Mouse (Mus musculus) forebrain, embryonic 15.5 days (tissue): ENCODE data around the gene Rapgef2. TPM values are rescaled to one million over a fixed set of nuclear protein-coding genes. Genes with fewer than 3 reads are reported as not detected.

Experiments
- ATAC-seq: fragments of 200-750 bp; cut with Nextera tagmentation; replicated peaks from 2 replicates; pipeline ENCODE4 v1.8.0; 2017; ENCODE audit warnings: mild to moderate bottlenecking, moderate TSS enrichment, moderate library complexity
- H3K27ac ChIP-seq: fragments of 300-500 bp; sonication (generic); replicated peaks from 2 replicates; pipeline ENCODE4 v1.5.1; 2015; ENCODE audit warnings: mild to moderate bottlenecking, inconsistent platforms
- H3K27me3 ChIP-seq: fragments of 300-500 bp; sonication (generic); 2 replicates; pipeline ENCODE4 v1.6.1; 2015; ENCODE audit warnings: inconsistent platforms
- H3K36me3 ChIP-seq: fragments of 300-500 bp; sonication (generic); 2 replicates; pipeline ENCODE4 v1.6.1; 2015; ENCODE audit warnings: mild to moderate bottlenecking, inconsistent platforms
- H3K4me1 ChIP-seq: fragments of 300-500 bp; sonication (generic); 2 replicates; pipeline ENCODE4 v1.6.1; 2015; ENCODE audit warnings: inconsistent platforms
- H3K4me2 ChIP-seq: fragments of 300-500 bp; sonication (generic); replicated peaks from 2 replicates; pipeline ENCODE4 v1.6.1; 2015; ENCODE audit warnings: mild to moderate bottlenecking, inconsistent platforms
- H3K4me3 ChIP-seq: fragments of 300-500 bp; sonication (generic); 2 replicates; pipeline ENCODE4 v1.5.1; 2015; ENCODE audit warnings: mild to moderate bottlenecking, inconsistent platforms
- H3K9ac ChIP-seq: fragments of 300-500 bp; sonication (generic); replicated peaks from 2 replicates; pipeline ENCODE4 v1.6.1; 2015; ENCODE audit warnings: mild to moderate bottlenecking, inconsistent platforms
- H3K9me3 ChIP-seq: fragments of 300-500 bp; sonication (generic); 2 replicates; pipeline ENCODE4 v1.6.1; 2016; ENCODE audit warnings: inconsistent platforms
- WGBS: fragments of 180-500 bp; shearing (Covaris S2); methylation state at CpG from one replicate; pipeline ENCODE4 v1.1.7; 2015; ENCODE audit warnings: mixed read lengths; 5-methylcytosine and 5-hydroxymethylcytosine counted together
- polyA plus RNA-seq: library from polyadenylated mRNA; unstranded; fragments of >200 nt; fragmentation: Nextera tagmentation; extraction: Ambion mirVana; gene quantifications from 2 replicates; pipeline ENCODE4 v1.2.1, GENCODE M21; 2015

The Rapgef2 gene
- polyA plus RNA-seq, 1 experiment from 2014 or later = 11.8 TPM

- Histone ChIP-seq H3K9ac (no peak overlapping the region), H3K9me3 (no peaks in the 10 kb centered on the region), H3K4me3 (no peak overlapping the region), H3K4me1 (peaks cover 3% of the 10 kb centered on the region; the same call in 1 of the 2 replicates), H3K36me3 (0 out of 2 replicates have a peak, but pooled peaks cover 6% of the 10 kb centered on the region), H3K27ac (no peak overlapping the region), H3K27me3 (no peaks in the 10 kb centered on the region), H3K4me2 (no peak overlapping the region)
- 70% methylated on average over 2 of the region's 2 CpGs for WGBS
- no peak for ATAC-seq
Observed at GRCm38 (mm10) chr3:79168168-79168827, 118.0 kb downstream of the Rapgef2 start.

DNA sequence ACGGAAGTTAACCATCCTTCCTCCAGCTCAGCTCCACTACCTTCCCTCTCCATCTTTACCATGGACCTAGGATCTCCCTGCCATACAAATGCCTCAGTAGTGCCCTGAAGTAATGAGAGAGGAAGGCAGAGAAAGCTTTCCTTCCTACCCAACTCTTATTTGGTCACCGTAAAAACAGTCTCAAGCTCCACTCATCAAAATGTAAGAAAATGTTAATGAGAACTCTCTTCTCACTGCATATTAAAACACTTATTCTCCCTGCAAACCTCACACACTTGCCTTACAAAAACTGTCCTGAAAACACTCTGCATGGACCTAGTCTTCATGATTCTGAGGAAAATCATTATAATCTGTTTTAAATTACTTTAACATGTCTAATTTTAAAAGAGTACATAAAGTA is 118.7 kb downstream of the Rapgef2 start:
- 67% methylated on average over 2 of the region's 2 CpGs for WGBS
- 0 out of 2 replicates have a peak, but pooled peaks cover 3% of the 10 kb centered on the region for H3K36me3 ChIP-seq
- H3K9me3 ChIP-seq = no peaks in the 10 kb centered on the region
- H3K9ac ChIP-seq = no peak overlapping the region
- H3K4me2 ChIP-seq = no peak overlapping the region
- H3K4me3 ChIP-seq = no peak overlapping the region
- no peaks in the 10 kb centered on the region for H3K27me3 ChIP-seq
- peaks cover 3% of the 10 kb centered on the region; the same call in 1 of the 2 replicates for H3K4me1 ChIP-seq
- ATAC-seq = no peak
- no peak overlapping the region for H3K27ac ChIP-seq

DNA sequence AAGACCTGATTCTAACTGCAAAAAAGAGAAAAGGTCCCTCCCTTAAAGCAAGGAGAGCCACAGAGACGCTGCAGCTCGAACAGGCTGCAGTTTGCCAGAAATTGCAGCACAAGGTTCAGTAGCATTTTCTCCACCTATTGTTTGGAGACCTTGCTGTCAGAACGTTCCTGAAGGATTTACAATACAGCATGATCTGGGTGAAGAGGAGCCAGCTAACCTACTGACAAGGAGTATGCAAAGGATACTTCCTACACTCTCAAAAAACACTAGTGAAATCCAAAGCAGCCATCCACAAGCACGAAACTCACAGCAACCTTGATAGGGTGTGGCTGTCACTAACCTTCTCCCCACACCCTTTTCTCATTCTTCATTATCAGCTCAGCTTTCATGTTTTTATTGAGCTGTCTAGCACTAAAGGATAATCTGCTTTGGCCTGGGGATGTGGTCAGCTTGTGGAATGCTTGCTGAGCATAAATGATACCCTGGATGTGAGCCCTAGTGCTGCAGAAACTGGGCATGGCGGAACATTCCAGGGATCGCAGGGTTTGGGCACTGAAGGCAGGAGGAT is 124.4 kb downstream of the Rapgef2 start:
- WGBS = 39% methylated on average over 6 of the region's 6 CpGs
- peaks cover 18% of the 10 kb centered on the region for H3K4me1 ChIP-seq
- H3K4me2 ChIP-seq = peak overlapping the region; percentile 27
- peak; percentile 9 for ATAC-seq
- no peaks in the 10 kb centered on the region for H3K36me3 ChIP-seq
- no peaks in the 10 kb centered on the region for H3K27me3 ChIP-seq
- H3K9ac ChIP-seq = peak overlapping the region; percentile 1; the same call in 1 of the 2 replicates
- no peaks in the 10 kb centered on the region for H3K9me3 ChIP-seq
- H3K4me3 ChIP-seq = 0 out of 2 replicates have a peak overlapping the region, but pooled peaks have one; percentile 9
- H3K27ac ChIP-seq = peak overlapping the region; percentile 64

DNA sequence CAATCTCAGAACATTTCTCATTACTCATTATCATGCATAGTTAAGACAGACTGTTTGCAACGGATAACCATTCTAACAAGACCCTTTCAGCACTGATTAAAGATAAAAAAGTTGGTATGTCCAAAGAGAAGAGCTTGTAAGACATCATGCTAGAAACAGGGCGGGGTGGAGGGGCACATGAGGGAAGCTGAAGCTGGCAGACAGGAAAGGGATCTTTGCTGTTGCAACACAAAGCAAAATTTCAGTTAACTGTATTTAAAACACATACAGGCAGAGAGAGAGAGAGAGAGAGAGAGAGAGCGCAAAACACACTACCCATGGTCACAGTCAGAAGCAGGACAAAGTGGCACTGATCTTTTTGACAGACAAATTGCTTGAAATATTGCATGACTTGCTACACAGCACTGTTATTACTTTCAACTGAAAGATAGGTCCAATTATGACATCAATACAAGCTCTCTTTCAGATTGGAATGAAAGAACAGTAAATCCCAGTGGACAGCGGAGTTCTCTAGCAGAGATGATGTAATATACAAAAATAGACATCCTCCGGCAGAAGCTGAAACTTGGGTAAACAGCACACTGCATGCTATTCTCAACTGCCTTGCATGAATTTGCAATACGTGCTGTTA is 125.1 kb downstream of the Rapgef2 start:
- no peaks in the 10 kb centered on the region for H3K9me3 ChIP-seq
- H3K27me3 ChIP-seq = no peaks in the 10 kb centered on the region
- no peaks in the 10 kb centered on the region for H3K36me3 ChIP-seq
- H3K4me2 ChIP-seq = peak overlapping the region; percentile 27
- WGBS = 32% methylated on average over 6 of the region's 6 CpGs
- peaks cover 18% of the 10 kb centered on the region for H3K4me1 ChIP-seq
- H3K9ac ChIP-seq = peak overlapping the region; percentile 1; the same call in 1 of the 2 replicates
- peak; percentile 80 for ATAC-seq
- 0 out of 2 replicates have a peak overlapping the region, but pooled peaks have one; percentile 9 for H3K4me3 ChIP-seq
- H3K27ac ChIP-seq = peak overlapping the region; percentile 64

- Histone ChIP-seq H3K36me3 (no peaks in the 10 kb centered on the region), H3K4me1 (peaks cover 18% of the 10 kb centered on the region), H3K27ac (no peak overlapping the region), H3K9ac (no peak overlapping the region), H3K27me3 (no peaks in the 10 kb centered on the region), H3K4me2 (no peak overlapping the region), H3K9me3 (no peaks in the 10 kb centered on the region), H3K4me3 (no peak overlapping the region)
- no peak for ATAC-seq
Observed at GRCm38 (mm10) chr3:79158254-79158653, 128.1 kb downstream of the Rapgef2 start.

DNA sequence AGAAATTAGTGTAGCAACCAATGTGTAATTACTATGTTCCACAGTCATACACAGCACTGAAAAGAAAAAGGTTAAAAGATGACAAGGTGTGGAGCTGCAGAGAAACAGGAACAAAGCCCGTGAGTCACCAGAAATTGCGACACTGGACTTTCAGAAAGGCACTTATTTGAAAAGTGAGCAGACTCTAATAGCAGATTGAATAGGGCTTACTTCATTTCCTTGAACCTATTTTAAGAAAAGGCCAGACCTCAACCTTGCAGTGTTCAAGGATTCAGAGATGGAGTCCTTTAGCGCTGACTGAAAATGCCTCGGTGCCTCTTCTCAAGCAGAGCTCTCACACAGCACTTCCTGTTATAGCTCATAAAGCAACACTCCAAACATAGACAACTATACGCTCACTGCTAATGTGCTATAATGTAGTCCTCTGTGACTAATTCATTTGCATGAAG is 133.3 kb downstream of the Rapgef2 start:
- Histone ChIP-seq H3K36me3 (no peaks in the 10 kb centered on the region), H3K9ac (no peak overlapping the region), H3K27me3 (no peaks in the 10 kb centered on the region), H3K27ac (no peak overlapping the region), H3K4me2 (no peak overlapping the region), H3K4me1 (no peaks in the 10 kb centered on the region; the same call in 1 of the 2 replicates), H3K9me3 (no peaks in the 10 kb centered on the region), H3K4me3 (no peak overlapping the region)
- no peak; the same call in 1 of the 2 replicates for ATAC-seq
- 62% methylated on average over 5 of the region's 5 CpGs for WGBS

- no peaks in the 10 kb centered on the region for H3K27me3 ChIP-seq
- H3K4me1 ChIP-seq = peaks cover 55% of the 10 kb centered on the region
- 5% methylated on average over 10 of the region's 10 CpGs for whole genome bisulfite sequencing
- ATAC-seq = peak; percentile 71
- no peaks in the 10 kb centered on the region for H3K9me3 ChIP-seq
- peak overlapping the region; percentile 87 for H3K27ac ChIP-seq
- peak overlapping the region; percentile 41 for H3K4me3 ChIP-seq
- no peaks in the 10 kb centered on the region for H3K36me3 ChIP-seq
- peak overlapping the region; percentile 54 for H3K9ac ChIP-seq
- H3K4me2 ChIP-seq = peak overlapping the region; percentile 54
Observed at GRCm38 (mm10) chr3:79145407-79146055, 140.8 kb downstream of the Rapgef2 start.

DNA sequence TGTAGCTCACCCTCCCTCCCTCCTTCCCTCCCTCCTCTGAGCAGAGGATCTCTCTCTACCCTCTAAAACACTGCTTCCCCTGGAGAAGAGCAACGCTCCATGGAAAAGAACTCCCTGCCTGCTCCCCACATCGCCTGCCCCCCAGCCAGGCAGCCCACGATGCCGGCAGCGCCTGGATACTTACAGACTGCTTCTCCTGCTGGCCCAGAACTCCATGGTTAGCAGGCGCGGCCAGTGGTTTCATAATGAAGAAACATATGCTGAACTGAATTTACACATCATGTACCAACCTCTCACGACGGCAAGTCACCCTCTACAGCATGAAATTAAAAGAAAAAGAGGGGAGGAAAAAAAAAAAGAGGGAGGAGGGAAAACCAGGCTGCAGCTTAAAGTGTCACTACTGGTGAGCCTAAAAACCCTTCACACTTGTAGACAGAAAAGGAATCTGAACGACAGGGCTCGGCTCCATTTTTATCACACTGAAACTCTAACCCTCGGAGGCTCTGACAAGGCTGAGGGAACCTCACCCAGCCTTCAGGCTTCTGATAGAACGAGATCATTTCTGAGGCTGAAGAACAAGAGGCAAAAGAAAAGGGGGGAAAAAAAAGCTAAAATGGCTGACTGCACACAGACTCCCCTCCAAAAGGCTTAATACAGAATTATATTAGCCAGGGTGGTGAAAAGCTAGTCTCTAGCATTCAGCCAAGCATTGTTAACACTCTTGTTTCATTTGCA is 141.5 kb downstream of the Rapgef2 start:
- Histone ChIP-seq H3K4me2 (peak overlapping the region; percentile 54), H3K27me3 (no peaks in the 10 kb centered on the region), H3K36me3 (no peaks in the 10 kb centered on the region), H3K27ac (peak overlapping the region; percentile 87), H3K9me3 (no peaks in the 10 kb centered on the region), H3K4me3 (peak overlapping the region; percentile 41), H3K9ac (peak overlapping the region; percentile 54), H3K4me1 (peaks cover 62% of the 10 kb centered on the region)
- 6% methylated on average over 13 of the region's 13 CpGs for WGBS
- ATAC-seq = peak; percentile 70

- peak overlapping the region; percentile 87 for H3K27ac ChIP-seq
- H3K36me3 ChIP-seq = no peaks in the 10 kb centered on the region
- H3K27me3 ChIP-seq = no peaks in the 10 kb centered on the region
- H3K9ac ChIP-seq = no peak overlapping the region; the same call in 1 of the 2 replicates
- 32% methylated on average over 6 of the region's 6 CpGs for WGBS
- H3K9me3 ChIP-seq = no peaks in the 10 kb centered on the region
- H3K4me1 ChIP-seq = peaks cover 67% of the 10 kb centered on the region
- H3K4me2 ChIP-seq = peak overlapping the region; percentile 54
- ATAC-seq = no peak
- peak overlapping the region; percentile 41 for H3K4me3 ChIP-seq
Observed at GRCm38 (mm10) chr3:79144085-79144484, 142.2 kb downstream of the Rapgef2 start.

DNA sequence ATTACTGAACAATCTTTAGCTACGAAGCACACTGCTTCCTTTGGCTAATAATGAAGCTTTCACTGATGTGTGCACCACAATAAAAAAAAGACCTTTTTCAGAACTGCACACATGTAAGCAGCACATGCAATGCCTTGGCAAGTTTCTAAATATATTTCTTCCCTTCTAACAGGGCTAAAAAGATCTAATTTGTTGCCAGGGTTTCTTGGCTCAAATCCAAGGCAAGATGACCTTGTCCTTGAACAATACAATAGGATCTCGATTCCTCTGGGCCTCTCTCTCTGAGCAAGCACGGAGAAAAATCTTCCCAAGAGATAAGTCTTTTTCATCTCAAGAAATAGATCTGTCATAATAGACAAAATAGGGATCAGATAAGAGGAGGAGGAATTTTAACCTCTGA is 147.1 kb downstream of the Rapgef2 start:
- Histone ChIP-seq H3K4me3 (no peak overlapping the region), H3K36me3 (no peaks in the 10 kb centered on the region), H3K9me3 (no peaks in the 10 kb centered on the region), H3K27ac (peak overlapping the region; percentile 23; the same call in 1 of the 2 replicates), H3K4me2 (no peak overlapping the region), H3K27me3 (no peaks in the 10 kb centered on the region), H3K4me1 (peaks cover 43% of the 10 kb centered on the region), H3K9ac (no peak overlapping the region)
- no peak; the same call in 1 of the 2 replicates for ATAC-seq
- 7% methylated on average over 3 of the region's 3 CpGs for WGBS

- no peak for ATAC-seq
- H3K9me3 ChIP-seq = no peaks in the 10 kb centered on the region
- no peaks in the 10 kb centered on the region for H3K36me3 ChIP-seq
Observed at GRCm38 (mm10) chr3:79138601-79139000, 147.7 kb downstream of the Rapgef2 start.

More at GRCm38 (mm10) chr3:79138601-79139000, 147.7 kb downstream of the Rapgef2 start:
- Histone ChIP-seq H3K27ac (no peak overlapping the region), H3K4me2 (no peak overlapping the region), H3K27me3 (no peaks in the 10 kb centered on the region), H3K4me1 (peaks cover 39% of the 10 kb centered on the region), H3K9ac (no peak overlapping the region), H3K4me3 (no peak overlapping the region)
